Mouse (Mus musculus) testis, adult 2 months (tissue): ENCODE data around the gene Smim27.

ENCODE experiments used
- CTCF ChIP-seq: fragments of 200-500 bp; IDR thresholded peaks from 2 replicates; pipeline ENCODE4 v1.5.1; 2012; ENCODE audit warnings: low read depth, mild to moderate bottlenecking, inconsistent platforms, low read length, moderate library complexity; ENCODE audit not compliant: control insufficient read depth, insufficient read depth, insufficient replicate concordance
- POLR2A ChIP-seq: fragments of 200-500 bp; IDR thresholded peaks from 2 replicates; pipeline ENCODE4 v1.6.1; 2012; ENCODE audit warnings: low read depth, mild to moderate bottlenecking, inconsistent platforms, low read length, moderate library complexity; ENCODE audit not compliant: control insufficient read depth

GRCm38 (mm10) chr4:40227886-40228285 is 41.5 kb upstream of the Smim27 start:
- TF ChIP-seq POLR2A (no peak), CTCF (no peak)
